Mouse (Mus musculus) hindbrain, postnatal 0 days (tissue): ENCODE results near the gene Ajm1. TPM values are rescaled to one million over a fixed set of nuclear protein-coding genes. Genes with fewer than 3 reads are reported as not detected.
A peak's percentile ranks its signal among the peaks of the same experiment; 100 is the strongest.

ENCODE experiments used
- ATAC-seq: fragments of 200-750 bp; cut with Nextera tagmentation; 2 replicates; pipeline ENCODE4 v1.8.0; 2017; ENCODE audit warnings: mild to moderate bottlenecking, moderate TSS enrichment, moderate library complexity
- DNase-seq: peaks from one replicate; pipeline ENCODE4 v3.0.0-alpha.2; 2015; ENCODE audit warnings: low spot score
- H3K27ac ChIP-seq: fragments of 300-500 bp; sonication (generic); 2 replicates; pipeline ENCODE4 v1.5.1; 2014; ENCODE audit warnings: mild to moderate bottlenecking
- H3K27me3 ChIP-seq: fragments of 300-500 bp; sonication (generic); 2 replicates; pipeline ENCODE4 v1.6.1; 2014; ENCODE audit warnings: low read length, mixed read lengths; ENCODE audit not compliant: insufficient read depth
- H3K36me3 ChIP-seq: fragments of 300-500 bp; sonication (generic); 2 replicates; pipeline ENCODE4 v1.6.1; 2014; ENCODE audit warnings: low read length, mixed read lengths; ENCODE audit not compliant: insufficient read depth
- H3K4me1 ChIP-seq: fragments of 300-500 bp; sonication (generic); 2 replicates; pipeline ENCODE4 v1.6.1; 2014; ENCODE audit warnings: antibody characterized with exemption, low read length, mixed read lengths; ENCODE audit not compliant: insufficient read depth
- H3K4me2 ChIP-seq: fragments of 300-500 bp; sonication (generic); 2 replicates; pipeline ENCODE4 v1.6.1; 2014; ENCODE audit warnings: low read depth, mild to moderate bottlenecking, low read length, moderate library complexity, mixed read lengths
- H3K4me3 ChIP-seq: fragments of 300-500 bp; sonication (generic); 2 replicates; pipeline ENCODE4 v1.5.1; 2014; ENCODE audit warnings: low read length
- H3K9ac ChIP-seq: fragments of 300-500 bp; sonication (generic); replicated peaks from 2 replicates; pipeline ENCODE4 v1.6.1; 2014; ENCODE audit warnings: mild to moderate bottlenecking, low read length, moderate library complexity, mixed read lengths
- H3K9me3 ChIP-seq: fragments of 300-500 bp; sonication (generic); 2 replicates; pipeline ENCODE4 v1.6.1; 2016; ENCODE audit warnings: low read length, mixed read lengths
- CTCF ChIP-seq: IDR thresholded peaks from 2 replicates; pipeline ENCODE4 v1.5.1; 2016; ENCODE audit warnings: antibody characterized with exemption, control low read depth, low read depth
- WGBS: fragments of 180-500 bp; shearing (Covaris S2); extraction: QIAGEN DNeasy Blood & Tissue Kit; methylation state at CpG from one replicate; pipeline ENCODE4 v1.1.7; 2014; 5-methylcytosine and 5-hydroxymethylcytosine counted together
- polyA plus RNA-seq: library from polyadenylated mRNA; unstranded; fragments of >200 nt; fragmentation: Nextera tagmentation; extraction: Ambion mirVana; gene quantifications from 2 replicates; pipeline ENCODE4 v1.2.1, GENCODE M21; 2015
- total RNA-seq: library from RNA; depleted of rRNA; stranded (reverse); fragments of >200 nt; gene quantifications from 2 replicates; pipeline ENCODE4 v1.2.3, GENCODE M21; 2014

The Ajm1 gene
- total and polyA plus RNA-seq, 2 experiments from 2014 or later, result 19.8 to 22.4 TPM

DNA sequence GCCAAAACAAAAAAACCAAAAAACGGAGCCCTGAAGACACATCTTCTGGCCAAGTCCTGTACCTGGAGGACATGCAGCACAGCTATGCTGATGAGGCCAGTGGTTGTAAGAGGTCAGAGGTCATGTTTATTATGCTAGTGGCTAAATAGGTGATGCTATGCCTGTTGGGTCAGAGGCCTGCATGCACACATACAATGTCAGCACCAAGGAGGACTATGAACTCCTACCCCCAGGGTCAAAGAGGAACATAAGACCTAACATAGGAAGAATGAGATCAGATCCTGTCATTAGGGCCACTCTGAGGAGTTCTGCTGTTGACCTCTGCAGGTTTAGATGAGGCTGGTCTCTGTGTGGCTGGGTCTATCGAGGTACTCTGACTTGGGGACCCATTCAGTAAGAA lies 18.5 kb upstream of the Ajm1 start:
- no peaks in the 10 kb centered on the region for H3K4me1 ChIP-seq
- H3K9me3 ChIP-seq, result no peaks in the 10 kb centered on the region
- no peak for TF ChIP-seq CTCF
- H3K9ac ChIP-seq, result no peak overlapping the region
- 90% methylated on average over 2 of the region's 2 CpGs for WGBS
- no peaks in the 10 kb centered on the region for H3K27me3 ChIP-seq
- H3K4me3 ChIP-seq, result no peak overlapping the region
- H3K36me3 ChIP-seq, result peaks cover 75% of the 10 kb centered on the region
- no peak for ATAC-seq
- H3K27ac ChIP-seq, result no peak overlapping the region
- DNase-seq, result no peak
- H3K4me2 ChIP-seq, result no peak overlapping the region

DNA sequence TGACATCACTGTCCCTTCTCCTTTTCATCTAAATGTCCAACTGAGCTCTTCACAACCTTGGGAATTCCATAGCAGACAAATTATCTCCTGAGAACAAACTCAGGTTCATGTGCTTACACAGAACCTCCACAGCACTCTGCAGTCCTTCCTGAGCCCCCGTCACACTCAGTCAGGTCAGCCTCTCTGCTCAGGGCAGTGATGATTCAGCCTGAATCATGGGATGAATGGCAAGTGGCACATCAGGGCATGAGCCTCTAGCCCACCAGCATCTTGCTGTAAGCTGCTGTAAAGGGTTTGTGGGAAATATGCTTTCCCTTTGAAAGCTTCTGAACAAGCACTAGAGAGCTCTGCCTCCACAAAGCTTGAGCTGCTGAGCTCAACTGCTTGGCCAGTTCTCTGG lies 17.2 kb upstream of the Ajm1 start:
- Histone ChIP-seq H3K4me3 (no peak overlapping the region), H3K36me3 (peaks cover 82% of the 10 kb centered on the region), H3K4me1 (no peaks in the 10 kb centered on the region), H3K4me2 (no peak overlapping the region), H3K9me3 (no peaks in the 10 kb centered on the region), H3K27me3 (no peaks in the 10 kb centered on the region), H3K27ac (no peak overlapping the region), H3K9ac (no peak overlapping the region)
- TF ChIP-seq CTCF, result no peak
- DNase-seq (no peak), ATAC-seq (no peak)
- WGBS, result 93% methylated on average over 1 of the region's 1 CpGs

DNA sequence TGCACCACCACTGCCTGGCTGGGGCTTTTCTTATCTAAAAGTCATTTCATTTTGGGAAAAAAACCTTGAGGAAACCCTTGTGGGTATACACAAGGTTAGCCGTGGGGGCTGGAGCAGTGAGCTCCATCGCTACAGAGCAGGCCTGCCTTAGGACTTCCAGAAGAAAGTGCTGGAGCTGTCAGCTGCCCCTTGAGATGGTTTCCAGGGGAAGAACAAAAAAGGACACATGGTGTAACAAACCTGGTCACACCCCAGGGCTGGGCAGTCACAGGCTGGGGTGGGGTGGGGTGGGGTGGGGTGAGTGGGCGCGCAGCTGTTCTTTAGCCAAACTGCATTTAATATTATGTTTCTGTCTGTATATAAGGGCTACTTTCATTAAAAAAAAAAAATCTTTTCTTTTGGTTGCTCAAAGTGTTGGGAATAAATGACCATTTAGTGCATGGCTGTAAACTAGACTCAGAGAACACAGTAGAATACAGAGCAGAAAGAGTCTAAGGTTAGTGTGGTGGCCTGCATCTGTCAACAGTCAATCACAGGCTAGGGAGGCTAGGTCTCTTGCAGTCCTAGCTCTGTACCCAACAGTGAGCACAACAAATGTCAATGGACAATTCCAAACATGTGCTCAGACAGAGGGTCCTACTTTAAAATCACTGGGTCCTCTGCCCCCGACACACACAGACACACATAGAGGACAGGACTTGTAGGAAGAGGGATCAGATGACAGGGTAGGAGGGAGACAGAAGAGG lies 15.4 kb upstream of the Ajm1 start:
- Histone ChIP-seq H3K9me3 (no peaks in the 10 kb centered on the region), H3K4me2 (no peak overlapping the region), H3K36me3 (peaks cover 86% of the 10 kb centered on the region), H3K4me3 (no peak overlapping the region), H3K4me1 (no peaks in the 10 kb centered on the region), H3K27ac (no peak overlapping the region), H3K9ac (no peak overlapping the region), H3K27me3 (no peaks in the 10 kb centered on the region)
- ATAC-seq, result no peak
- no peak for TF ChIP-seq CTCF
- 99% methylated on average over 5 of the region's 5 CpGs for WGBS
- DNase-seq, result no peak

DNA sequence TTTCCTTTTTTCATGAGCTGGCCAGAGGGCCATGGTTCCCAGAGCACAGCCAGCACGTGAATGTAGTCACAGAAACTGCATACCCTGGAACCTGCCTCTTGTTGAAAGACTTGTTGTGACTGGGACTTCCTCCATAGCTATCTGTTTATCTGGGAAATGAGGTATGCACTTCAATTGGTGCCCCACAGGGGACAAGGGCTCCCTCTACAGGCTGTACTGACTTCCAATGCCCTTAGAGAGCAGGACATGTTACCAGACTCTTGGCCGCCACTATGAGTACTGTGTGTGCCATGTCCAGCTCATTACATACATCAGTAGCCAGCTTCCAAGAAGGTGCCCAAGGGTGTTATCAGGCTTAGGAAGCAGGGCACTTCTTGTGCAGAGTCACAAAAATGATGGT lies 10.3 kb upstream of the Ajm1 start:
- peaks cover 63% of the 10 kb centered on the region for H3K36me3 ChIP-seq
- ATAC-seq (no peak), DNase-seq (peak; percentile 40)
- H3K4me1 ChIP-seq, result no peaks in the 10 kb centered on the region
- no peaks in the 10 kb centered on the region for H3K9me3 ChIP-seq
- H3K27ac ChIP-seq, result no peak overlapping the region
- H3K27me3 ChIP-seq, result no peaks in the 10 kb centered on the region
- no peak overlapping the region for H3K9ac ChIP-seq
- 68% methylated on average over 2 of the region's 2 CpGs for WGBS
- TF ChIP-seq CTCF, result peak; percentile 53
- no peak overlapping the region for H3K4me2 ChIP-seq
- H3K4me3 ChIP-seq, result no peak overlapping the region

DNA sequence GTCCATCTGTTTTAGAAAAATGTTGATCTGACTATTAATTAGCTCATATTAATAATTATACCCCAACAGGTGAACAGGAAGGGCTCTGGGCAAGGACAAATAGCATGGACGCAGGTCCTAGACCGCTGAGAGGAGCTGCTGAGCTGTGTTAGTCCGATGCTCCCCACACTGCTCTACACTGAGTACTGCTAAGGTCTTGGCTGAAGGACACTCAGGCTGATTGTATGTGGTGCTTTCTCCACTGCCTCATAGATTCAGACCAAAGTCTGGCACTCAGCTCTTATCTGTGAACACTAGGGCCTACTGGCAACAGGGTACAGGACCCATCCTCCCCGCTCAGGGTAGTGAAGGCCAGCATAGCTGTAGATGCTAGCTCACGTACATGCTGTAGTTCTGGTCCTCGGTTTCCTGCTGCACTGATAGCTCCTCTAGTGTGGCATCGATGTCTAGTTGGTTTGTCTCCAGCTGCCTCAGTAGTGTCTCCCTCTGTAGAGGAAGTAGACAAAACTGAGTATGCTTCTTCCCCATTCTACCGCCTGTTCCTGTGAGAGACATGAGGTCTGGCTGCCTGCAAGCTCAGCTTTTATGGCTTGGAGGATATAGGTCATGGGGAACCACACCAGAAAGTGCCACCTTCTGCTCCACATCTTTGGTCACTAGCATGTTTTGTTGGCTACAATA lies 6.8 kb upstream of the Ajm1 start:
- Histone ChIP-seq H3K4me3 (no peak overlapping the region), H3K27ac (no peak overlapping the region), H3K4me1 (no peaks in the 10 kb centered on the region), H3K9me3 (no peaks in the 10 kb centered on the region), H3K27me3 (no peaks in the 10 kb centered on the region), H3K9ac (no peak overlapping the region), H3K36me3 (peaks cover 42% of the 10 kb centered on the region), H3K4me2 (no peak overlapping the region)
- WGBS, result 96% methylated on average over 8 of the region's 8 CpGs
- TF ChIP-seq CTCF, result no peak
- no peak for ATAC-seq
- DNase-seq, result no peak

DNA sequence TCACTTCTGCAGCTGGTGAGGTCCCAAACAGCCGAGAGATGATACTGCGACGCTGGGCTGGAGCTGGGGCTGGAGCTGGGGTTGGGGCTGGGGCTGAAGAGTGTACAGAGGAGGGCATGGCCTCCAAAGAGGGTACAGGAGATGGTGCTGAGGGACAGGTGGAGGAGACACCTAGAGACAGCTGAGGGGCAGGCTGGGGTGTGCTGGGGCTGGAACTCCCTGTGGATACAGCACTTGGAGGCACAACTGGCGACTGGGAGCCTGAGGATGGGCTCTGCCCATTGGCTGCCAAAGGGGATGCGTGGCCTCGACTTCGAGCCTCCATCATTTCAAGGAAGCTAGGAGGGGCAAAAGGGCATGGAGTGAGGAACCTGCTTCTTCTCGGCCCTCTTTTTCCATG lies 5.7 kb upstream of the Ajm1 start:
- Histone ChIP-seq H3K9ac (no peak overlapping the region), H3K36me3 (peaks cover 35% of the 10 kb centered on the region; the same call in 1 of the 2 replicates), H3K9me3 (no peaks in the 10 kb centered on the region), H3K27me3 (no peaks in the 10 kb centered on the region), H3K4me2 (no peak overlapping the region), H3K4me3 (no peak overlapping the region), H3K4me1 (peaks cover 8% of the 10 kb centered on the region), H3K27ac (no peak overlapping the region)
- no peak for TF ChIP-seq CTCF
- ATAC-seq (no peak), DNase-seq (no peak)
- WGBS, result 90% methylated on average over 8 of the region's 8 CpGs

DNA sequence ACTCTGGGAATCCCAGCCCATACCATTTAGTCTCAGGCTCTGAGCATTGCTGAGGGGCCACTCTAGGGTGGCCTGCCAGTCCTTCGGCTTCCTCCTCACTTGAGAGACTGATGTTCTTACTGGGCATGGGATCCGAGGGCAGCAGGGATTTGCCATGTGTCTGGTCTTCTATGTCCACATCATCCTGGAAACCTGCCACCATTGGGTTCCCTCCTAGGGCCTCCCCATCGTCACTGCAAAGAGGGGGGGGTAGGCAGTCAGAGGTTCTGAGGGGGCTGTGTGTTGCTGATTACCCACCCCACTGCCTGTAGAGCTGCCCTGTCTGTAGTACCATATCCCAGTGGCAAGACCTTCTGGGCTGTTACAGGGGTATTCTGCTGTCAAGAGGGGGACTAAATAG lies 4.0 kb upstream of the Ajm1 start:
- 73% methylated on average over 3 of the region's 3 CpGs for WGBS
- TF ChIP-seq CTCF, result no peak
- H3K9ac ChIP-seq, result no peak overlapping the region
- DNase-seq (no peak), ATAC-seq (no peak)
- no peak overlapping the region for H3K4me2 ChIP-seq
- H3K4me1 ChIP-seq, result peaks cover 21% of the 10 kb centered on the region
- no peaks in the 10 kb centered on the region for H3K27me3 ChIP-seq
- H3K27ac ChIP-seq, result no peak overlapping the region
- H3K36me3 ChIP-seq, result peaks cover 20% of the 10 kb centered on the region; the same call in 1 of the 2 replicates
- H3K4me3 ChIP-seq, result no peak overlapping the region
- H3K9me3 ChIP-seq, result no peaks in the 10 kb centered on the region
